Mouse (Mus musculus): ENCODE data around the gene Znhit1. TPM values are rescaled to one million over a fixed set of nuclear protein-coding genes. Genes with fewer than 3 reads are reported as not detected.
A peak's percentile ranks its signal among the peaks of the same experiment; 100 is the strongest.

Gene Znhit1
- polyA plus RNA-seq, 1 experiment, result 79.5 TPM

- WGBS, result 50% methylated on average over 5 of the region's 5 CpGs
- H3K4me1 ChIP-seq (replicated peaks; ENCODE audit: control insufficient read depth, insufficient read depth, low read length), result 0 out of 2 replicates have a peak, but pooled peaks cover 5% of the 10 kb centered on the region
- H3K27me3 ChIP-seq (ENCODE audit: control insufficient read depth, insufficient read depth, low read length), result no peaks in the 10 kb centered on the region
Observed at GRCm38 (mm10) chr5:136961334-136961982, 26.4 kb downstream of the Znhit1 start.

GRCm38 (mm10) chr5:136960053-136960452, 27.8 kb downstream of the Znhit1 start:
- no peak for DNase-seq
- WGBS, result 95% methylated on average over 6 of the region's 6 CpGs
- 0 out of 2 replicates have a peak, but pooled peaks cover 5% of the 10 kb centered on the region for H3K4me1 ChIP-seq (replicated peaks; ENCODE audit: control insufficient read depth, insufficient read depth, low read length)

More at GRCm38 (mm10) chr5:136961334-136961982, 26.4 kb downstream of the Znhit1 start:
- Histone ChIP-seq H3K27ac (ENCODE audit: control insufficient read depth, insufficient read depth, low read length) (no peak overlapping the region), H3K36me3 (ENCODE audit: control insufficient read depth, insufficient read depth, low read length) (peaks cover 6% of the 10 kb centered on the region; the same call in 1 of the 2 replicates), H3K4me3 (ENCODE audit: control insufficient read depth, insufficient read depth, low read length) (peak overlapping the region; percentile 69)
- no peak for TF ChIP-seq POLR2A (IDR thresholded peaks at IDR 0.05; ENCODE audit: control insufficient read depth, extremely low read depth, insufficient read depth, low read length, poor library complexity)
- no peak for TF ChIP-seq CTCF (IDR thresholded peaks at IDR 0.05; ENCODE audit: borderline replicate concordance, control insufficient read depth, extremely low read depth, insufficient read depth, low read length, poor library complexity)
- no peak for DNase-seq

GRCm38 (mm10) chr5:136958991-136959605, 28.7 kb downstream of the Znhit1 start:
- H3K27ac ChIP-seq (ENCODE audit: control insufficient read depth, insufficient read depth, low read length), result no peak overlapping the region
- peaks cover 5% of the 10 kb centered on the region; the same call in 1 of the 2 replicates for H3K4me1 ChIP-seq (replicated peaks; ENCODE audit: control insufficient read depth, insufficient read depth, low read length)
- peaks cover 4% of the 10 kb centered on the region; the same call in 1 of the 2 replicates for H3K36me3 ChIP-seq (ENCODE audit: control insufficient read depth, insufficient read depth, low read length)
- no peaks in the 10 kb centered on the region for H3K27me3 ChIP-seq (ENCODE audit: control insufficient read depth, insufficient read depth, low read length)
- H3K4me3 ChIP-seq (ENCODE audit: control insufficient read depth, insufficient read depth, low read length), result no peak overlapping the region
- TF ChIP-seq POLR2A (IDR thresholded peaks at IDR 0.05; ENCODE audit: control insufficient read depth, extremely low read depth, insufficient read depth, low read length, poor library complexity), result no peak
- DNase-seq, result no peak
- 92% methylated on average over 5 of the region's 5 CpGs for WGBS

More at GRCm38 (mm10) chr5:136960053-136960452, 27.8 kb downstream of the Znhit1 start:
- H3K4me3 ChIP-seq (ENCODE audit: control insufficient read depth, insufficient read depth, low read length), result no peak overlapping the region
- TF ChIP-seq POLR2A (IDR thresholded peaks at IDR 0.05; ENCODE audit: control insufficient read depth, extremely low read depth, insufficient read depth, low read length, poor library complexity), result no peak
- no peaks in the 10 kb centered on the region for H3K27me3 ChIP-seq (ENCODE audit: control insufficient read depth, insufficient read depth, low read length)
- H3K27ac ChIP-seq (ENCODE audit: control insufficient read depth, insufficient read depth, low read length), result no peak overlapping the region
- peaks cover 6% of the 10 kb centered on the region; the same call in 1 of the 2 replicates for H3K36me3 ChIP-seq (ENCODE audit: control insufficient read depth, insufficient read depth, low read length)

- DNase-seq, result no peak
- no peak overlapping the region for H3K27ac ChIP-seq (ENCODE audit: control insufficient read depth, insufficient read depth, low read length)
Observed at GRCm38 (mm10) chr5:136957250-136957649, 30.6 kb downstream of the Znhit1 start.

GRCm38 (mm10) chr5:136955622-136956021, 32.2 kb downstream of the Znhit1 start:
- H3K36me3 ChIP-seq (ENCODE audit: control insufficient read depth, insufficient read depth, low read length), result no peaks in the 10 kb centered on the region
- 85% methylated on average over 4 of the region's 4 CpGs for WGBS
- no peak for DNase-seq
- no peaks in the 10 kb centered on the region for H3K27me3 ChIP-seq (ENCODE audit: control insufficient read depth, insufficient read depth, low read length)
- TF ChIP-seq CTCF (IDR thresholded peaks at IDR 0.05; ENCODE audit: borderline replicate concordance, control insufficient read depth, extremely low read depth, insufficient read depth, low read length, poor library complexity) (no peak), POLR2A (IDR thresholded peaks at IDR 0.05; ENCODE audit: control insufficient read depth, extremely low read depth, insufficient read depth, low read length, poor library complexity) (no peak)
- H3K27ac ChIP-seq (ENCODE audit: control insufficient read depth, insufficient read depth, low read length), result no peak overlapping the region
- H3K4me3 ChIP-seq (ENCODE audit: control insufficient read depth, insufficient read depth, low read length), result no peak overlapping the region
- peaks cover 8% of the 10 kb centered on the region; the same call in 1 of the 2 replicates for H3K4me1 ChIP-seq (replicated peaks; ENCODE audit: control insufficient read depth, insufficient read depth, low read length)

More at GRCm38 (mm10) chr5:136957250-136957649, 30.6 kb downstream of the Znhit1 start:
- no peak for TF ChIP-seq POLR2A (IDR thresholded peaks at IDR 0.05; ENCODE audit: control insufficient read depth, extremely low read depth, insufficient read depth, low read length, poor library complexity)
- no peak for TF ChIP-seq CTCF (IDR thresholded peaks at IDR 0.05; ENCODE audit: borderline replicate concordance, control insufficient read depth, extremely low read depth, insufficient read depth, low read length, poor library complexity)
- 88% methylated on average over 1 of the region's 1 CpGs for WGBS
- Histone ChIP-seq H3K4me3 (ENCODE audit: control insufficient read depth, insufficient read depth, low read length) (no peak overlapping the region), H3K4me1 (replicated peaks; ENCODE audit: control insufficient read depth, insufficient read depth, low read length) (peaks cover 13% of the 10 kb centered on the region; the same call in 1 of the 2 replicates), H3K27me3 (ENCODE audit: control insufficient read depth, insufficient read depth, low read length) (no peaks in the 10 kb centered on the region), H3K36me3 (ENCODE audit: control insufficient read depth, insufficient read depth, low read length) (no peaks in the 10 kb centered on the region)

- Histone ChIP-seq H3K36me3 (ENCODE audit: control insufficient read depth, insufficient read depth, low read length) (no peaks in the 10 kb centered on the region), H3K4me3 (ENCODE audit: control insufficient read depth, insufficient read depth, low read length) (peak overlapping the region; percentile 46), H3K27ac (ENCODE audit: control insufficient read depth, insufficient read depth, low read length) (no peak overlapping the region; the same call in 1 of the 2 replicates), H3K4me1 (replicated peaks; ENCODE audit: control insufficient read depth, insufficient read depth, low read length) (peaks cover 8% of the 10 kb centered on the region; the same call in 1 of the 2 replicates), H3K27me3 (ENCODE audit: control insufficient read depth, insufficient read depth, low read length) (no peaks in the 10 kb centered on the region)
- TF ChIP-seq POLR2A (IDR thresholded peaks at IDR 0.05; ENCODE audit: control insufficient read depth, extremely low read depth, insufficient read depth, low read length, poor library complexity), result no peak
- no peak for TF ChIP-seq CTCF (IDR thresholded peaks at IDR 0.05; ENCODE audit: borderline replicate concordance, control insufficient read depth, extremely low read depth, insufficient read depth, low read length, poor library complexity)
- no peak for DNase-seq
- WGBS, result 10% methylated on average over 12 of the region's 12 CpGs
Observed at GRCm38 (mm10) chr5:136953440-136953951, 34.3 kb downstream of the Znhit1 start.
